Mouse (Mus musculus): ENCODE measurements around the gene Ncbp2.

The Ncbp2 gene

GRCm38 (mm10) chr16:31948345-31948774 lies at the start of gene Ncbp2, which contains the start of gene 0610012G03Rik:
TSS of gene Ncbp2 (plus strand) at chr16:31948513.
TSS of gene 0610012G03Rik (minus strand) at chr16:31948494.
- in situ Hi-C loops (cut with MboI; ENCODE audit: low pct_unique_long_range_greater_than_20kb in 1 of 2, low sequenced_read_pairs in 2 of 2, unreplicated experiment in 1 of 2) = no loop called here

GRCm38 (mm10) chr16:31898546-31899326 lies 49.6 kb upstream of the Ncbp2 start:
- in situ Hi-C loops (cut with MboI; ENCODE audit: low pct_unique_long_range_greater_than_20kb in 1 of 2, low sequenced_read_pairs in 2 of 2, unreplicated experiment in 1 of 2) = no loop called here

GRCm38 (mm10) chr16:31901886-31902285 lies 46.4 kb upstream of the Ncbp2 start:
- in situ Hi-C loops (cut with MboI; ENCODE audit: low pct_unique_long_range_greater_than_20kb in 1 of 2, low sequenced_read_pairs in 2 of 2, unreplicated experiment in 1 of 2) = loop anchor here in 1 of 2 experiments (25.0 kb wide), 1 partner anchor 440 kb away; no protein-coding TSS in a partner anchor

GRCm38 (mm10) chr16:31903239-31903638 lies 45.1 kb upstream of the Ncbp2 start:
- in situ Hi-C loops (cut with MboI; ENCODE audit: low pct_unique_long_range_greater_than_20kb in 1 of 2, low sequenced_read_pairs in 2 of 2, unreplicated experiment in 1 of 2) = loop anchor here in 1 of 2 experiments (25.0 kb wide), 1 partner anchor 441 kb away; no protein-coding TSS in a partner anchor

GRCm38 (mm10) chr16:31905331-31905730 lies 43.0 kb upstream of the Ncbp2 start:
- in situ Hi-C loops (cut with MboI; ENCODE audit: low pct_unique_long_range_greater_than_20kb in 1 of 2, low sequenced_read_pairs in 2 of 2, unreplicated experiment in 1 of 2) = loop anchor here in 1 of 2 experiments (25.0 kb wide), 1 partner anchor 443 kb away; no protein-coding TSS in a partner anchor

GRCm38 (mm10) chr16:31905891-31906825 lies 42.2 kb upstream of the Ncbp2 start:
- in situ Hi-C loops (cut with MboI; ENCODE audit: low pct_unique_long_range_greater_than_20kb in 1 of 2, low sequenced_read_pairs in 2 of 2, unreplicated experiment in 1 of 2) = loop anchor here in 1 of 2 experiments (25.0 kb wide), 1 partner anchor 444 kb away; no protein-coding TSS in a partner anchor

- in situ Hi-C loops (cut with MboI; ENCODE audit: low pct_unique_long_range_greater_than_20kb in 1 of 2, low sequenced_read_pairs in 2 of 2, unreplicated experiment in 1 of 2) = loop anchor here in 1 of 2 experiments (25.0 kb wide), 1 partner anchor 445 kb away; no protein-coding TSS in a partner anchor
These were observed 41.4 kb upstream of the Ncbp2 start for GRCm38 (mm10) chr16:31906896-31907295.

- in situ Hi-C loops (cut with MboI; ENCODE audit: low pct_unique_long_range_greater_than_20kb in 1 of 2, low sequenced_read_pairs in 2 of 2, unreplicated experiment in 1 of 2) = loop anchor here in 1 of 2 experiments (25.0 kb wide), 1 partner anchor 447 kb away; no protein-coding TSS in a partner anchor
These were observed 39.4 kb upstream of the Ncbp2 start for GRCm38 (mm10) chr16:31908959-31909358.

GRCm38 (mm10) chr16:31910281-31910847 lies 37.9 kb upstream of the Ncbp2 start:
- in situ Hi-C loops (cut with MboI; ENCODE audit: low pct_unique_long_range_greater_than_20kb in 1 of 2, low sequenced_read_pairs in 2 of 2, unreplicated experiment in 1 of 2) = loop anchor here in 1 of 2 experiments (25.0 kb wide), 1 partner anchor 448 kb away; no protein-coding TSS in a partner anchor

- in situ Hi-C loops (cut with MboI; ENCODE audit: low pct_unique_long_range_greater_than_20kb in 1 of 2, low sequenced_read_pairs in 2 of 2, unreplicated experiment in 1 of 2) = loop anchor here (5.0 to 25.0 kb wide), 2 partner anchors 40 to 455 kb away; partner anchors contain the start of gene Meltf (in 1 of the 2)
These were observed 30.5 kb upstream of the Ncbp2 start for GRCm38 (mm10) chr16:31917776-31918175.

GRCm38 (mm10) chr16:31918248-31918724 lies 30.0 kb upstream of the Ncbp2 start:
- in situ Hi-C loops (cut with MboI; ENCODE audit: low pct_unique_long_range_greater_than_20kb in 1 of 2, low sequenced_read_pairs in 2 of 2, unreplicated experiment in 1 of 2) = loop anchor here (5.0 to 25.0 kb wide), 2 partner anchors 41 to 456 kb away; partner anchors contain the start of gene Meltf (in 1 of the 2)

- in situ Hi-C loops (cut with MboI; ENCODE audit: low pct_unique_long_range_greater_than_20kb in 1 of 2, low sequenced_read_pairs in 2 of 2, unreplicated experiment in 1 of 2) = loop anchor here (10.0 to 25.0 kb wide), 2 partner anchors 462 to 470 kb away; no protein-coding TSS in a partner anchor
These were observed 23.9 kb upstream of the Ncbp2 start for GRCm38 (mm10) chr16:31924368-31924767.

GRCm38 (mm10) chr16:31926091-31926490 lies 22.2 kb upstream of the Ncbp2 start:
- in situ Hi-C loops (cut with MboI; ENCODE audit: low pct_unique_long_range_greater_than_20kb in 1 of 2, low sequenced_read_pairs in 2 of 2, unreplicated experiment in 1 of 2) = loop anchor here in 1 of 2 experiments (10.0 kb wide), 1 partner anchor 471 kb away; no protein-coding TSS in a partner anchor

- in situ Hi-C loops (cut with MboI; ENCODE audit: low pct_unique_long_range_greater_than_20kb in 1 of 2, low sequenced_read_pairs in 2 of 2, unreplicated experiment in 1 of 2) = loop anchor here in 1 of 2 experiments (10.0 kb wide), 1 partner anchor 472 kb away; no protein-coding TSS in a partner anchor
These were observed 21.6 kb upstream of the Ncbp2 start for GRCm38 (mm10) chr16:31926547-31927182.

GRCm38 (mm10) chr16:31927412-31927811 lies 20.9 kb upstream of the Ncbp2 start:
- in situ Hi-C loops (cut with MboI; ENCODE audit: low pct_unique_long_range_greater_than_20kb in 1 of 2, low sequenced_read_pairs in 2 of 2, unreplicated experiment in 1 of 2) = loop anchor here in 1 of 2 experiments (10.0 kb wide), 1 partner anchor 473 kb away; no protein-coding TSS in a partner anchor

- in situ Hi-C loops (cut with MboI; ENCODE audit: low pct_unique_long_range_greater_than_20kb in 1 of 2, low sequenced_read_pairs in 2 of 2, unreplicated experiment in 1 of 2) = no loop called here
These were observed 17.0 kb upstream of the Ncbp2 start for GRCm38 (mm10) chr16:31931330-31931729.

GRCm38 (mm10) chr16:31932255-31932654 lies 16.1 kb upstream of the Ncbp2 start:
- in situ Hi-C loops (cut with MboI; ENCODE audit: low pct_unique_long_range_greater_than_20kb in 1 of 2, low sequenced_read_pairs in 2 of 2, unreplicated experiment in 1 of 2) = no loop called here

Data from mouse embryonic stem cell (cell line).